Mouse (Mus musculus) thymus, postnatal 0 days (tissue): ENCODE measurements around the gene Car3. TPM values are rescaled to one million over a fixed set of nuclear protein-coding genes. Genes with fewer than 3 reads are reported as not detected.
A peak's percentile ranks its signal among the peaks of the same experiment; 100 is the strongest.
"Not testable (repeated sequence)": the region's sequence is repeated elsewhere in the genome, so short reads cannot be mapped to it uniquely, and the experiment has no call there.

Source experiments
- DNase-seq: peaks from one replicate; pipeline ENCODE4 v3.0.0-alpha.2; 2015; ENCODE audit warnings: low spot score
- polyA plus RNA-seq: library from polyadenylated mRNA; unstranded; fragments of >200 nt; fragmentation: Nextera tagmentation; extraction: Ambion mirVana; gene quantifications from 2 replicates; pipeline ENCODE4 v1.2.1, GENCODE M21; 2015

Car3 gene
- 1.3 and 23.5 TPM in 2 replicates for polyA plus RNA-seq

DNA sequence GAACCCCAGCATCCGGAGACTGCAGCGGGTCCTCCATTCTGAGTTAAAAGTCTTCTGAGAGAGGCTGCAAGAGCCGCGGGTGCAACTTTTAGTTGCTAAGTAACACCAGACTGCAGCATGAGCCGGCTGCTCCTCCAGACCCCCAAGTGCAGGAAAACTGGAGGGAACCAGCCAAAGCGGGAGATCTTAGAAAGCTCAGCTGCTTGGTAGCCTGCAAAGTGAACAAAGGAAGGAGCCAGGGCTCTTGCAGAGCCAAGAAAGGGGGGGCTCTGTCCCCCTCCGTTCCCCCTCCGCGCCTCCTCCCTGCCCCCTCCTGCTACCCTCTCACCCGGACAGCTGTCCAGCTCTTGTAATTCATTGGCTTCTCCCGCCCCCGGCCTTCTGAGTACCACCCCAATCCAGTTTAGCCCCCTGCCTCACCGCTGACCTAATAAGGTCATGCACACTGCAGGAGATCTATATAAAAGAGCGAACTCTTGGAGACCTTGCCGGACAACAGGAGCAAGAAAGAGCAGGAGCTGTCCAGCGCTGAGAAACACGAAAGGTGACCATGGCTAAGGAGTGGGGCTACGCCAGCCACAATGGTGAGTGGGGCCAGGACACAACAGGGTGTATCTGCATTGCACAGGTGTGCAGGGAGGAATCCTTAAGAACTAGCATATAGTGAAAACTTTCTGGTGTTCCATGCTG lies at the start of gene Car3:
TSS of gene Car3 (plus strand) at position 491 of the 690 bp plus-strand sequence.
- DNase-seq, result no peak

DNA sequence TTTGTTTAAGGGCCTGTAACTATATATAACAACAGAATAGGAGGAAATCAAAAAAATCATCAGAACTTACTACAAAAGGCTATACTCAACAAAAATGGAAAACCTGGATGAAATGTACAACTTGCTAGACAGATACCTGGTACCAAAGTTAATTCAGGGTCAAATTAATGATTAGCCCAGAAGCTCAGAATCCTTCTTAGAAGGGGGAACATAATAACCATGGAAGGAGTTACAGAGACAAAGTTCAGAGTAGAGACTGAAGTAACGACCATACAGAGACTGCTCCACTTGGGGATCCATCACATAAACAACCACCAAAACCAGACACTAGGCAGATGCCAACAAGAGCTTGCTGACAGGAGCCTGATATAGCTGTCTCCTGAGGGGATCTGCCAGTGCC lies 47.9 kb upstream of the Car3 start:
- not testable (repeated sequence) for DNase-seq

DNA sequence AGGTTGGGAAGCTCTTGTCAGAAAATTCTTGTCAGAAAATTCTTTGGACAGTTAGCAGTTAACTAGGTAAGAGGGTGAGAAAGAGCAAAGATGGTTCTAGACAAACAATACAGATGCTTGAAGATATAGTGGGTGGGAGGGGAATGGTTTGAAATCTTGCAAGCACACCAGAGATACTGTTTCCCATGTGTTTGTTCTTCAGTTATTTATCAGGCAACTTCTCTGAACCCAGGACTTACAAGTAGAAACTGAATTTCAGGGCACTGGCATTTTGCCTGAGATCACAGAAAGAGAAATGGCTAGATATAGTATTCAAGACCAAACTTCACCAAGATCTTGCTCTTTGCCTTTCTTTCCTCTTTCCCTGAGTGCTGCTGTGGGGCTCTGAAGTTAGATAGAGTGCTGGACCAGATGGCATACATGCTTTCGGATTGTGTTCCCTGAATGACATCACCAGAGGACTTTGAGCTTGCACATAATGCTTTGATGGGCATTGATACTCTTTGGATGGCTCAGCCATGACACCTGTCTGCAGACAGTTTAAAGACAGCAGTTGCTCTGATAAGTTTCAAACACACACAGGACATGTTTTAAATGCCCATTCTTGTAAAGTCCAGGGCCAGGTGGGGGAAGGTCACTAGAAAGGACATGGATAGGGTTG lies 43.3 kb upstream of the Car3 start:
- DNase-seq, result no peak

DNA sequence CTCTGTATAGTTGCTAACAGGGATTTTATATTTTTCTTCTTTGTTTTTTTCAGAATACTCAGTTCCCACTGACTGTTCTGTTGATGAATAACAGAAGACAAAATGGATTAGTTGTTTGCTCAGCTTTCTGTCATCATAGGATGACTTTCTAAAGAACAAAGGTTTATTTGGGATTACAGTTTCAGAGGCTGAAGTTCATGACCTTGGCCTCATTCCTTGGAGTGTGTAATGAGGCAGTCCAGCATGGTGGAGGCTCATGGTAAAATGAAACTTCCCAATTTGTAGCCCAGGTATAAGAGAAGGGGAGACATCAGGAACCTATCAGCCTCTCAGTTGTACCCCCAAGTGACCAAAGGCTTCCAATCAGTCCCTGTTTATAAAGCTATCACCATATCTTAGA lies 34.4 kb upstream of the Car3 start:
- DNase-seq, result no peak

DNA sequence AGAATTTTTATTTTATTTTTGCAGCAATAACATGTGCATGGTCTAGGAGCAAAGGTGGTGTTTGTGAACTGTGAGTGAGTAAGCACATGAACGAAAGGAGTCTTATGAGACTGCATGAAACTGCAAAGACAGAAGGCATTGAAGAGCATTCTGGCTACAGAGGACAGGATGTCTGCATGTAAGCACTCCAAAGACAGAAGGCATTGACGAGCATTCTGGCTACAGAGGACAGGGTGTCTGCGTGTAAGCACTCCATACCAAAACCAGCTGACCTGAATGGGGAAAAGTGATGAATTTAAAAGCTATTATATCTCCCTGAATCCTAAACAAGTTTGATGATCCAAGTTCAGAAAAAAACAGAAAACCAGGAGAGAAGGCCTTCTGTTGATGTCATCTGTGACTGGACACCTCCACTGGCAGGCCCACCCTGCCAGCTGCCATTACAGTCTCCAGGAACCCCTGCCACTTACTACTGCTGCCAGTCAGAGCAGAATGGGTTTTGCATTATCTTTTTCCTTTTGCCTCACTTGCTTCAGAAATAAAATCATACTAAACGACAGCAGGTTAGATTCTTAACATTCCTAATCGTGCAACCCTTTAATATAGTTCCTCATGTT lies 32.0 kb upstream of the Car3 start:
- no peak for DNase-seq

DNA sequence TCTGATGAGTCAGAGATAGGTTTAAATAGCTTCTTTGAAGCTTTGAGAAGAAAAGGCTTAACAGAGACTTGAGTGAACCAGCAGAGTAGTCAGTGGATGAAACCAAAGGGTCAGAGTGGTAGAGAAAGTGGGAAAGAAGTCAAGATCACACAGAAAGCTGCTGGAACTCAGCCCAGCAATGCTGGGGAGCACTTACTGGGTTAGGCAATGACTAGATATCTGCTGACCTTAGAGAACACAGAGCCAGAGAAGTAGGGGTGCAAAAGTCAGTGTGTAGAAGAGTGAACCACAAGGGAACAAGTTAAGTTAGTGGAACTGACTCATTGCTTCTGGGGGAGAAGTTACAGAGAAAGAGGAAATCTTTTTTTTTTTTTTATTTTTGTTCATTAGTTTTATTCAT lies 30.5 kb upstream of the Car3 start:
- no peak for DNase-seq

DNA sequence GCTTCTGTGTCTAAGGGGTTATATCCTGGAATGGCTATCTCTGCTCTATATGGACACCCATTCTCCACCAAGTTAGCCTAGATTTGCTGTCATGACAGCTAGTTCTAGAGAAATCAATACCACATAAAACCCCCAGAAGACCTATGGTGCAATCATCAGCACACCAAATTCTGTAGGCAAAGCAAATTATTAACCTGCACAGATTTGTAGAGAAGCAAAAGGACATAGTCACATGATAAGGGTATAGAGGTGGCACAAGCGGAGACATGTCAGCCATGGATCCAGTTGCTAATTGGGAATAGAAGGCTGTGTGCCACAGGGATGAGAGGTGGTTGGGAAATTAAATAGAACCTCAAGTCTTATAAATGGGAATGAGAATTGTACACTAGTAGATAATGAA lies 24.4 kb upstream of the Car3 start:
- no peak for DNase-seq

DNA sequence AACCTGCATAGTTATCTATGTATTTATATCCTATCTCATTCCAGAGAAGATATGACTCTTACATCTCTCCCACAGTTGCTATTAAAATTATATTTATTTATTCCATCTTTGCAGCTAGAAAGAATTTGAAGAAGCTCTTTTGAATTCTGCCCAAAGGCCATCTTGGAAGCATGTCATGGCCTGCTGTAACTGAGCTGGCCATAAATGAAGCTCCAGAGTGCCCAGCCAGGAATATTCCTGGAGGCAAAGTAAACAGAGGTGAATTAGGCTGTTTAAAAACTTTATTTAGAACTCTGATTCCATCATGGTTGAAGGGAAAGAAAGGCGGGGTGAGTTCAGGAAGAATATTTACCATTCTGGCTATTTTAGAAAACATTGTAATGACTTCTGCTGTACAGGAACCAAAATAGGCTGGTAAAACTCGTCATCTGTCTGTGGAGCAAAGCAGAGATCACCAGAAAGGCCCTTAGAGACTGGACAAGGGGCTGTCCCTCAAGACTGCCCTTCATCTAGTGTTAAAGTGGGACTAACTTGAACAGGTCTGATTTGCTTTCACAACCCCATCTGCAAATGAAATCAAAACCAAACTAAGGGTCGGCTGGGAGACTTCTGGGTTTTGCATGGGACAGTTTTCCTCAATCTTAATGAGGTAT lies 23.7 kb upstream of the Car3 start:
- no peak for DNase-seq

DNA sequence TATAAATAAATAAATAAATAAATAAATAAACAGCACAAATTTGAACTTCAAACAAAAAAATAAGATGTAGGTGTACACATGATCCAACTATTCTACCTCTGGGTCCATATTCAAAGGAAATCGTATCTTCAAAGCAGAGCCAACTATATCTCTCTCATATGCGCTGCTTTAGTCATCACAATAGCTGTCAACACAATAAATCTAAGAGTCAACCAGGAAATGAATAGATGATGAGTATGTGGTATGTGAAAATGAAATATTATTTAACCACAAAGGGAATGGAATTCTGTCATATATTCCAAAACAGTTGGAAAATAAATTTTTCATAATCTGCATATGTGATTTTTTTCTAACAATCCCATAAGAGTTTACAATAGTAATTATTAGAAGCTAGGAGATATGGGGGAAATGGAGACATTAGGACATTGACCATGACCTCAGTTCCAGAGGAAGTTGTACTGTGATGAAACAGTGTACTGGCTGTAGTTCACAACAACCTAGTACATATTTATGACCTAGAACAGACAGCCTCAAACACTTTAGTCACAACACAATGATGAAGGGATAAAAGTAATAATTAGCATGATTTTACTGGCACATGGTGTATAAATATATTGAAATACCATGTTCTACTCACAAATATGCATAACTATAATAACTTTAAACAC lies 14.6 kb upstream of the Car3 start:
- DNase-seq, result no peak

DNA sequence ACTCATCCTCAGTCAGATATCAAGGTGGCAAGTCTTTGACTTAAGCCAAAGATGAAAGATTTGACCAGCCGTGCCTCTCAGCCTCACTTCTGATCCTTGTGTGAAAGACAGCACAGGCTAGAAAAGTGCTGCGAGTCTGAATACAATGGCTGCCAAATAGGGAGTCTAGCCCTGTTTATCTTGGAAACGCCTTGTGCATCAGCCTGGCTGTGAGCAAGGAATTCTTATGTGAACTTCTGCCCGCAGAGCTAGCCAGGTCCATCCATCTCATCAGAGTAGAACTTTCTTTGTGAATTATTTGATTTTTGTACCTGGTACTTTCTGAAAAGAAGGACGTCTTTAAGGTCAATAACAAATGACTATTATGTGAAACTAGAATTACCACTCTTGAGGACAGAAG lies 9.3 kb upstream of the Car3 start:
- no peak for DNase-seq

DNA sequence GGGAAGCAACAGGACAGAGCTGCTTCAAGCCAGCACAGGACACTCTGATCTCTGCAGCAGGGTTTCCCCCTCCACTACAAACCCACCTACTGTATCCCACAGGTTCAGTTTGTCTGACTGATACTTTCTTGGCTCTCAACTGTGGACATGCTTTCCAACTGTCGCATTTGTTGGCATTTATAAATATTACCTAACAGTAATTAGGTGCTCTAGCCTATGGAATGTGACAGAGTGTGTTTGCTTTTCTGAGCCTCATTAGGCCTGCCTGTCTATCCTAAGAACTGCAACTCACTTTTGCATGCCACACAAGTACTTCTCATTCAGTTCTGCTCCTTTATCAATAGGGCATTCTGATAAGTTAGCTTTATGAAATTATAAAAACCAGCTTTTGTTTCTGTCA lies 8.9 kb upstream of the Car3 start:
- DNase-seq, result no peak

DNA sequence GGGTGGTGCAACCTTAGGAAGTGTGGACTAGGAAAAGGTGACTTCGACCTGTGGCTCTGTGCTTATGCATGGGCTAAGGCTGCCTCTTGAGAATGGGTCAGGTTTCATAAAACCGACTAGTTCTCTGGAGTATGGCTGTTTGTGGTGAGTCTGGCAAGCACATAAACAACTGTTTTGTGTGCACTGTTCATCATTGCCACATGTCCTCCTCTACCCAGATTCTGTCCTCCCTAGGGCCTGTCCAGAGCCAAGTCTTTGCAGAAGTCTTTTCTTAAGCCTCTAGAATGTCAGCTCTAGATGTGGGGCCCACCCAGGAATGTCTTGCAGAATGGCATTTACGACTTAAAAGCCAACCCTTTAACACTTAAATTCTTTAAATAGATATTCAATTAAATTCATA lies 5.4 kb upstream of the Car3 start:
- DNase-seq, result no peak

DNA sequence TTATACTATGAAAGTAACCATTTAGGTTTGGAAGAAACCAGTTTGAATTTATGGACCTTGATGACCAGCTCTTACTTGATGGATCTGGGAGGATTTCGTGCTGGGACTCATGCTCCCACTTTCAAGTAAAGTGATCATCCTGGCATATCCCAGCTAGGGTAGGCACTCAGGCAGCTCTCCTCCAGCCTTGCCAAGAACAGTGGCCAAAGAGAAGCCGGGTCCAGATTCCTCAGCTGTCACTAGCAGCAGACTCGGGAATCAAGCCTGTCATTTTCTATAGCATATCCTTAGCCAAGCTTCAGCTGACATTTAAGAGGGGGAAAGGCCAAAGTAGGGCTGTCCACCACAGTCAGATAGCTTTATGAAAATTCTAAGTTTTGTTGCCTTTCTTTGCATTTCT lies 3.0 kb upstream of the Car3 start:
- no peak for DNase-seq

DNA sequence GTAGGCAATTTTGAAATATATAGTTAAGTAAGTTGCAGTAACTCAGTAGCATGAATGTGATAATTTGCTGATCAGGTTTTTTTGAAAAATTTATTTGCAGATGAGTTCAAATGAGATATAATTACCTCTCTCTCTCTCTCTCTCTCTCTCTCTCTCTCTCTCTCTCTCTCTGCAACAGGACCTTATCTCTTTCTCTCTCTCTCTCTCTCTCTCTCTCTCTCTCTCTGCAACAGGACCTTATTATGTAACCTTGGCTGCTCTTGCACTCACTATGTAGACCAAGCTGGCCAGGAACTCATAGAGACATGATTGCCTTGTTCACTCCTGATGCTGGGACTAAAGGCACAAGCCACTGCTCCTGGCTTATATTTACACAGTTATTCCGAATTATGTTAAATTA lies 2.1 kb upstream of the Car3 start:
- DNase-seq, result no peak

DNA sequence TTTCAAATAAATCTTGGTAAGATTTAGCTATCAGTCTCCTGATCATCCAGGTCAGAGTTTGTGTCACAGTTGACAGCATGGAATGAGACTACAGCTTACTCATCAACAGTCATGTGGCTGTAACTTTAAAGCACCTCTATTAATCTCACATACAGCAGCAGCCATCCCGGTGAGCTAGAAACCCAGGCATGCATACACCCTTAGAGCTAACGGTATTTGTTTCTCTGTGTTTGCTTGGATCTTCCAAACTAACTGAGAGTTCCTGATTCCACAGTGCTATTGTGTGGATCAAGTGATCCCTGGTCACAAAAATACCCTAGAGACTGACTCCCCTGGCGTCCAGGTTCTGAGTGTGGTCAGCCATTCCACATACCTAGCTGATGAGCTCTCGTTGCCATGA lies 1.5 kb upstream of the Car3 start:
- no peak for DNase-seq

DNA sequence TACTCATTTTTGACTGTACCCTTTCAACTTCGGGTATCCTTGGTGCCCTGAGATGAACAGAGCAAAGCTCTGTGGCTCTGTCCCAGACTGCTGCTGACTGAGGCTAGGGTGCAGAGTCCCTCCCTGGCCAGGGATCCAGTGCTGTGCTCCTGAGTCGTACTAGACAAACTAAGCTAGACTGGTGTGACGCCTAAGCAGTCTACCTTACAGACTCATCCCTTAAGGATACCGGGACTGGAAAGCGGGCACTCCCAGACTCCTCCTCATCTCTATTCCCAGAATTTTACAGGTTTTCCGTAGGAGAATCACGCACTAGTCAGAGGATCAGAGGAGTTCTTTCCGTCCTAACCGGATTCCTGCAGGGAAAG lies 674 bp upstream of the Car3 start:
- DNase-seq, result no peak

DNA sequence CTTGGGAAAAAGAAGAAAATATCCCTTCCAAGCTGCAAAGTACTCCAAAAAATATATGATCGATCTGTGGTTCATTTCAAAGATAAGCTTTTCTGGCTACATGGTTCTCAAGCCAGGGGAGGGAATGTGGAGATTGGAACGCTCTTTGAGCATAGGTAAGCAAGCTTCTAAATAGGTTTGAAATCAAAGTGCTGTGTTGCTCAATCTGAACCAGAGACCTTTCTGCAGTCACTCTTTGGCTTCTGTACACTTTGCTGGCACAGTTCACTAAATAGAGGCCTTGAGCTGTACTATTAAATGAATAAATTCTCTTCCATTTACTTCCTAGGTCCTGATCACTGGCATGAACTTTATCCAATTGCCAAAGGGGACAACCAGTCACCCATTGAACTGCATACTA lies 610 bp downstream of the Car3 start:
- no peak for DNase-seq

DNA sequence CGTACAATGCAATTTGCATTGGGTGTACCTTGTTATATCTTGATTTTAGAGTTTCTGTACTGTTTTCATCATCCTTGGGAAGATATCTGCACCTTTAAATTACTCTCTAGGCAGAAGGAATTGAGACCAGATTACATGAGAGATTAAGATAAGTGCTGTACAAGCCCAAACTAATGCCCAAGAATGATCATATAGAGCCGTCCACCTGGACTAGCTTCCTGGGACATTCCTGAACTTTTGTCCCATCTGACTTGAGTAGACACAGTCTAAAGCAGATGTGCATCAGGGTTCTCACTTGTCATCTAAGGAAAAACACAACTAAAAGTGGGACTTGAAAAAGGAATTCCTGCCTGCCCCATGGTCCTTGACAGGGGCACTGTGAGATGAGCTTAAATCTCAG lies 2.6 kb downstream of the Car3 start:
- no peak for DNase-seq

DNA sequence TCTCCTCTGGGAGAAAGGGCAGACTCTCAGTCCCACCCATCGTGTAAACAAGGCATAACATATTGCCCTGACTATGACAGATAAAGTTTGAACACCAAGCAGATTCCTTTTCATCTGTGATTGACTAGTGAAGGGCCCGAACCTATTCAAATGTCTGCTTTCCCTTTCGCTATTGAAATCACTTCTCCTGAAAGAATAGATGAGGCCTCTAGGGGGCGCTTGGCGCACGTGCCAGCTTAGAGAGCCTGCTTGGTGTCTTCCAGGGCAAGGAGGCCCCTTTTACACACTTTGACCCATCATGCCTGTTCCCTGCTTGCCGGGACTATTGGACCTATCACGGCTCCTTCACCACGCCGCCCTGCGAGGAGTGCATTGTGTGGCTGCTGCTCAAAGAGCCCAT lies 6.5 kb downstream of the Car3 start:
- peak; percentile 73 for DNase-seq

DNA sequence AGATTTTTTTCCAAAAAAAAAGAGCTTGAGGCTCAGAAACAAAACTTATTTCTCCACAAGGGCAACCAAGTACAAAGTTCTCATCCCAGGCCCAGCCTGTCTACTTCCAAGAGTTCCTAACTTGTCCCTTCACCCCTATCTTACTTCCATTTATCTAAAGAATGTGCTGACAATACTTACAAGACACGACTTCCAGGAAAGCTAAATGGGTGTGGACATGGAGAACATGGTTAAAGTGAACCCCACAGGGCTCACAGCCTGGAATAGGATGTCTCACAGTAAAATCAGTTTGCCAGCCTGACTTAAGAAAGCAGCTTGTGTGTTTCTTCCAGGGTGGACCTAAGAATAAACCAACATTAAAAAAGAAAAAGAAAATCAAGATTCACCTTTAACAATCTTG lies 7.2 kb downstream of the Car3 start:
- no peak for DNase-seq

DNA sequence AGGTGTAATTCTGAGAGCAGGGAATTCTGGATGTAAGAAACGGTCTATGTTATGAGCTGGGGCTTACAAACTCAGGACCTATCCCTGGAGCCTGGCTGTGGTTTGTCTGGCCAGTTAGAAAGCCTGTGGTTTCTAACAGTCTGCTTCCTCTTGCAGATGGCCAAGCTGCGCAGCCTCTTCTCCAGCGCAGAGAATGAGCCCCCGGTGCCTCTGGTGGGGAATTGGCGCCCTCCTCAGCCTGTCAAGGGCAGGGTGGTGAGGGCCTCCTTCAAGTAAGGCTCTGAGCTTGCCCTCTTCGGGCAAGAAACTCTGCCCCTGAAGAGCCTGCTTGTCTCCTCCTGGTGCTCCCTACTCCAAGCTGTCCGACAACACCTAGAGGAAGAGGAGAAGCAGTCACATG lies 8.1 kb downstream of the Car3 start:
- DNase-seq, result peak; percentile 23
